Mouse (Mus musculus) E14TG2a.4 (cell line): ENCODE measurements around the gene Atad3a.

ENCODE experiments used
- CTCF ChIP-seq: conservative IDR thresholded peaks from 2 replicates; pipeline ENCODE4 v1.5.1; 2014; ENCODE audit warnings: low read length
- NANOG ChIP-seq: IDR thresholded peaks from 2 replicates; pipeline ENCODE4 v1.6.1; 2014; ENCODE audit warnings: borderline replicate concordance, low read length, mixed read lengths
- POU5F1 ChIP-seq: IDR thresholded peaks from 2 replicates; pipeline ENCODE4 v1.6.1; 2014; ENCODE audit warnings: low read length, borderline replicate concordance

DNA sequence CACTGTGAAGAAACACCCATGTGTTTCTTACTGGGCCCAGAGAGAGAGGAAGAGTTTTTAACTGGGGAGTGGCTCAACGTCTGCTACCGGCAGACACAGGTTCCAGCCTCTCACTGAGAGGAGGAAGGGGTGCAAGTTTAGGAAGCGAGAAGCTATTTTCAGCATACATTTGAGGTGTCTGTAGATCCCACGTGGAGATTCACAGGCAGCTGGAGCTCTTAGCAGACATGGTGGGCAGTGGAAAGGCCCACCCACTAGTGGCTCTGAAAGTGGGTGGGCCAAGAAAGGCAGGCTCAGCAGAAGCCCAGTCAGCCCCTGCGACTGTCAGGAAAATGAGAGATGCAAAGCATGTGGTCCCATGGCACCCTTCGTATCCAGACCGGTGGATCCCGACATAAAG lies 22.6 kb downstream of the Atad3a start:
- TF ChIP-seq CTCF (no peak), POU5F1 (no peak), NANOG (no peak)
